Mouse (Mus musculus) liver, embryonic 14.5 days (tissue): ENCODE measurements around the gene Ssr3.

Source experiments
- CTCF ChIP-seq: IDR thresholded peaks from 2 replicates; pipeline ENCODE4 v1.5.1; 2016; ENCODE audit warnings: antibody characterized with exemption, low read depth, control low read depth
- EP300 ChIP-seq: IDR thresholded peaks from 2 replicates; pipeline ENCODE4 v1.6.1; 2016; ENCODE audit warnings: antibody characterized with exemption, low read depth

DNA sequence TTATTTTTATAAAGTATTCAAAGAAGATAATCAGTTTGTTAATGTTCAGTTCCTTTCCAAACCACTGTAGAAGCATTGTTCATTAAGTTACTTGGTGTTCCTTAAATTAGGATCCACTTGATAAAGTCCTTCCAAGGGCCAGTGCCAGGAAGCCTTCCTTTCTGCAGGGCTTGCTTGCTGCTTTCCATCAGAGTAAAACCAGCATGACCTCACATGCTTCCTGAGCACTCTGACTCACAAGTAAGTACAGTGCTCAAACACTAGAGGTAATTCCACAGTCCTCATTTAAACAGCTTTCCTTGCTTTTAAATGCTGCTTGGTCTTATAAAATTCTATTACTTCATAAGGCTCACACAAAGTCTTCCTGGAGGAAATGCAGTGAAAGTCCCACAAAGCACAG is 6.7 kb downstream of the Ssr3 start:
- TF ChIP-seq CTCF (no peak), EP300 (no peak)
